Mouse (Mus musculus) stomach, postnatal 0 days (tissue): Measurements from ENCODE around the gene Minos1. TPM values are rescaled to one million over a fixed set of nuclear protein-coding genes. Genes with fewer than 3 reads are reported as not detected.
A peak's percentile ranks its signal among the peaks of the same experiment; 100 is the strongest.

Experiments used
- ATAC-seq: fragments of 200-750 bp; cut with Nextera tagmentation; 2 replicates; pipeline ENCODE4 v1.8.0; 2017; ENCODE audit not compliant: low FRiP score, low TSS enrichment
- DNase-seq: peaks from one replicate; pipeline ENCODE4 v3.0.0-alpha.2; 2016; ENCODE audit warnings: low spot score
- H3K27ac ChIP-seq: fragments of 300-500 bp; sonication (generic); replicated peaks from 2 replicates; pipeline ENCODE4 v1.5.1; 2014; ENCODE audit warnings: mild to moderate bottlenecking, control low read depth
- H3K27me3 ChIP-seq: fragments of 300-500 bp; sonication (generic); 2 replicates; pipeline ENCODE4 v1.6.1; 2014; ENCODE audit warnings: low read length; ENCODE audit not compliant: control insufficient read depth, insufficient read depth
- H3K36me3 ChIP-seq: fragments of 300-500 bp; sonication (generic); 2 replicates; pipeline ENCODE4 v1.6.1; 2014; ENCODE audit warnings: low read length, mixed read lengths; ENCODE audit not compliant: control insufficient read depth, insufficient read depth
- H3K4me1 ChIP-seq: fragments of 300-500 bp; sonication (generic); replicated peaks from 2 replicates; pipeline ENCODE4 v1.6.1; 2014; ENCODE audit warnings: antibody characterized with exemption; ENCODE audit not compliant: control insufficient read depth, insufficient read depth
- H3K4me2 ChIP-seq: fragments of 300-500 bp; sonication (generic); replicated peaks from 2 replicates; pipeline ENCODE4 v1.6.1; 2014; ENCODE audit warnings: low read depth, mild to moderate bottlenecking, control low read depth, moderate library complexity
- H3K4me3 ChIP-seq: fragments of 300-500 bp; sonication (generic); 2 replicates; pipeline ENCODE4 v1.5.1; 2014; ENCODE audit warnings: low read depth, low read length, control low read depth
- H3K9ac ChIP-seq: fragments of 300-500 bp; sonication (generic); 2 replicates; pipeline ENCODE4 v1.6.1; 2014; ENCODE audit warnings: mild to moderate bottlenecking, low read length, control low read depth, mixed read lengths
- H3K9me3 ChIP-seq: fragments of 300-500 bp; sonication (generic); 2 replicates; pipeline ENCODE4 v1.6.1; 2016; ENCODE audit warnings: low read length; ENCODE audit not compliant: control insufficient read depth
- CTCF ChIP-seq: IDR thresholded peaks from 2 replicates; pipeline ENCODE4 v1.5.1; 2016; ENCODE audit warnings: antibody characterized with exemption, low read depth, mild to moderate bottlenecking, moderate library complexity
- EP300 ChIP-seq: optimal IDR thresholded peaks from 2 replicates; pipeline ENCODE3; 2016; ENCODE audit warnings: antibody characterized with exemption
- WGBS: fragments of 180-500 bp; shearing (Covaris S2); extraction: QIAGEN DNeasy Blood & Tissue Kit; methylation state at CpG from one replicate; pipeline ENCODE4 v1.1.7; 2014; 5-methylcytosine and 5-hydroxymethylcytosine counted together
- polyA plus RNA-seq: library from polyadenylated mRNA; unstranded; fragments of >200 nt; fragmentation: Nextera tagmentation; extraction: Ambion mirVana; gene quantifications from 2 replicates; pipeline ENCODE4 v1.2.1, GENCODE M21; 2015

The Minos1 gene
- polyA plus RNA-seq, 1 experiment from 2014 or later: 588 TPM

DNA sequence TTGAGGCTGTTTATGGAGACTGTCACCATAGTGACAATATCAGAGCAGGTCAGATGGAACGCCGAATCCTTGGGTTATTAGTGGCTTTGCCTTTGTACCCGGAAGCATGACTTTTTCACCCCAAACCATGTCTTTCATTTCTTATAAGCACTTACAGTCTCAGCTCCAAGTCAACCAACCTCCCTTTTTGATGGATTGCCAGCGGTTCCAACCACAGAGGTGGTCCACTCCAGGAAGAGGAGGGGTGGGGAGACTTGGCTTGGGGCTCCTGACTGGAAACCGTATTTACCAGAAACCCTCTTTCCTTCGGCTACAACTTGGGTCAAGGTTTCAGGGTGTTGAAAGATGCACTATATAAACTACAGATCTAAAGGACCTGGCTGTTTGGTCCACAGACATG is 45.1 kb upstream of the Minos1 start:
- ATAC-seq: peak; percentile 10; the same call in 1 of the 2 replicates
- no peak for DNase-seq
- 21% methylated on average over 6 of the region's 6 CpGs for WGBS
- H3K4me1 ChIP-seq: no peaks in the 10 kb centered on the region
- H3K27me3 ChIP-seq: no peaks in the 10 kb centered on the region
- H3K9ac ChIP-seq: no peak overlapping the region
- H3K9me3 ChIP-seq: no peaks in the 10 kb centered on the region
- no peaks in the 10 kb centered on the region for H3K36me3 ChIP-seq
- TF ChIP-seq CTCF: no peak
- H3K4me2 ChIP-seq: peak overlapping the region; percentile 32
- H3K4me3 ChIP-seq: no peak overlapping the region
- H3K27ac ChIP-seq: peak overlapping the region; percentile 65

DNA sequence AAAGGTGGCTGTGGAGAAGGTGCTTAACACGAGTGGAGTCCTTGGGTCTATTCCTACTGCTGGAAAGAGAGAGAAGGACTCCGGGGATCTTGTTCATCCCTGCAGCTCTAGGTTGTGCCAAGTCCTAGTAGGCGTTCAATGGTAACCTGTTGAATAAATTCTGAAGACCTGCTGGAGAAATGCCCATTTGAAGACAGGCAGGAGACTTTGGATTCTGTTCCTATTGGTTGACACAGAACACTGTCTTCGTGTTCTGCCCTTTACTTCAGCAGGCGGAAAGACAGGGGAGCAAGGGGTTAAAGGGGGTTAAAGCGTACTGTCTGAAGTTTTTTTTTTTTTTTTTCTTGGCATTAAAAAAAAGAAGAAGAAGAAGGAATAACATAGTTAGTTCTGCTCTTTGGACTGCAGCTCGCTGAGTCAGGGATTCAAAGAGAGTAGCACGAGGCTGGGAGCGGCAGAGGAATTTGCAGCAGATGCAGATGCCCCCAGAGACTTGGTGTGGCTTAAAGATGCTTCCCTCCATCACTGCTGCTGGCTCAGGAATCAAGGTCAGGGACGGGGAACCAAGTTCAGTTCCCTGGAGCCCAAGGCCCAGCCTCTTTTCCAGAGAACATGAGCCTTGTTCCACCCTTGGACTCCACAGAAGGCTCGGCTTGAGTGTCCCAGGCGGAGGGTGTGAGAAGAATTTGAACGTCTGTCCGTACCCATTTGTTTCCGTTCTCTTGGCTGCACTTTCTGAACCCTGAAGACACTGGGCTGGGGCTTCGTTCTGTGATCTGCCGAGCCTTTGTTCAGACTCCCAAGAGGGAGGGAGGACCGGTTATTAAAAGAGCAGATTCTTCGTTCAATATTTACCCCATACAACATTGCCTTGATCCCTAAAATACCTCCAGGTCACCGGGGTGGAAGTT is 44.4 kb upstream of the Minos1 start:
- no peaks in the 10 kb centered on the region for H3K9me3 ChIP-seq
- no peak overlapping the region for H3K4me3 ChIP-seq
- WGBS: 28% methylated on average over 20 of the region's 20 CpGs
- H3K4me2 ChIP-seq: peak overlapping the region; percentile 32
- H3K27ac ChIP-seq: peak overlapping the region; percentile 65
- H3K4me1 ChIP-seq: no peaks in the 10 kb centered on the region
- TF ChIP-seq EP300: no peak
- no peak for TF ChIP-seq CTCF
- no peak for DNase-seq
- peak; percentile 20; the same call in 1 of the 2 replicates for ATAC-seq
- H3K36me3 ChIP-seq: no peaks in the 10 kb centered on the region
- no peak overlapping the region for H3K9ac ChIP-seq
- no peaks in the 10 kb centered on the region for H3K27me3 ChIP-seq

DNA sequence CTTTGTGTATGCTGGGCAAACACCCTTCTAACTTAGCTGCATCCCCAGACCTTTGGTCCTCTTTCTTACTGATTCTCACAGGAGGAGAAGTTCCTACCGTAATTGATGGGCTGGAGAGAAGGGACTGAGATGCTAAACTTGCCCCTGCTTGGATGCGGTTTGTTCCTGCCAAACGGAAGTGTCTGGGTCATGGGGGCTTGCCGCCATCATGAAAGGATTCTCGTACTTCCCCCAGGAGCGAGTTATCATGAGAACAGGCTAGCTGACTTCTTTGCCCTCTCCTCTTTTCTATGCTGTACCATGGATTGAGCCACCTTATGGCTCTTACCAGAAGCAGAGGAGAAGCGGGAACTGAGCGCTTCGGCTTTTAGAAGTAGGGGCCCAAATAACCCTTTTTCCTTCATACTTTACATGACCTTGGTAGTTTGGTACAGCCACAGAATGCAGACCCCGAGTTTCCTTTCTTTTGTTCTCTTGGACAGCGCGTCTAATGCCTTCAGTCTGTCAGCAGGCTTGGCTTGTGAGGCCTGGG is 38.9 kb upstream of the Minos1 start:
- no peak overlapping the region for H3K27ac ChIP-seq
- no peak overlapping the region for H3K4me3 ChIP-seq
- no peak for ATAC-seq

DNA sequence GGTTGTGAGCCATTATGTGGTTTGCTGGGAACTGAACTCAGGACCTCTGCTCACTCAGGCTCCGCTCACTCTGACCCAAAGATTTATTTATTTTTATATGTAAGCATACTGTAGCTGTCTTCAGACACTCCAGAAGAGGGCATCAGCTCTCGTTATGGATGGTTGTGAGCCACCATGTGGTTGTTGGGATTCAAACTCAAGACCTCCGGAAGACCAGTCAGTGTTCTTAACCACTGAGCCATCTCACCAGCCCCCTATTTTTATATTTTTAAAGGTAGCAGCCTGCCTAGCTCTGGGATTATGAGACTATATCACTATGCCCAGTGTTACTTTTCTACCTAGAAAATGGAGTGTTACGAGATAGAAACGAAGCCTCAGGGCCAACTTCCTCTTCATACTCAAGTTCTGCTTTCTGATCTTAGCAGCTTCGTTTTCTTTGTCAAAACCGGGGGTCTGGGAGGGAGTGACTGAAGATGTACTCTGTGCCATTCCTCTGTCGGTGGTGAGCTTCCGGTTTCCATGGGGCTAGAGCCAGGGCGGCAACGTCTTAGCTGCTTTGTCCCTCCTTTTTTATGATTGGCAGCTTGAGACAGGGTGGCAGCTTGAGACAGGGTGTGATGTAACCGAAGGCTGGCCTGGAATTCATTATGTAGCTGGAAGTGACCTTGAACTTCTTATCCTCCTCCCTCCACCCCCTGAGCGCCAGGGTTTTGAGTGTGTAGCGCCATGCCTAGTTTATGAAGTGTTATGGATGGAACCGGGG is 38.3 kb upstream of the Minos1 start:
- WGBS: 72% methylated on average over 15 of the region's 15 CpGs
- no peaks in the 10 kb centered on the region for H3K9me3 ChIP-seq
- H3K36me3 ChIP-seq: no peaks in the 10 kb centered on the region
- H3K9ac ChIP-seq: no peak overlapping the region
- no peaks in the 10 kb centered on the region for H3K27me3 ChIP-seq
- no peak overlapping the region for H3K4me2 ChIP-seq
- H3K27ac ChIP-seq: no peak overlapping the region
- peak; percentile 52; the same call in 1 of the 2 replicates for ATAC-seq
- H3K4me3 ChIP-seq: no peak overlapping the region
- TF ChIP-seq CTCF (peak; percentile 22; the same call in 1 of the 2 replicates), EP300 (no peak)
- no peaks in the 10 kb centered on the region for H3K4me1 ChIP-seq
- no peak for DNase-seq

More for the DNA sequence above, 38.9 kb upstream of the Minos1 start:
- TF ChIP-seq EP300 (no peak), CTCF (no peak)
- WGBS: 85% methylated on average over 12 of the region's 12 CpGs
- no peak overlapping the region for H3K9ac ChIP-seq
- no peaks in the 10 kb centered on the region for H3K9me3 ChIP-seq
- no peaks in the 10 kb centered on the region for H3K4me1 ChIP-seq
- no peaks in the 10 kb centered on the region for H3K36me3 ChIP-seq
- no peak overlapping the region for H3K4me2 ChIP-seq
- no peaks in the 10 kb centered on the region for H3K27me3 ChIP-seq
- DNase-seq: no peak

DNA sequence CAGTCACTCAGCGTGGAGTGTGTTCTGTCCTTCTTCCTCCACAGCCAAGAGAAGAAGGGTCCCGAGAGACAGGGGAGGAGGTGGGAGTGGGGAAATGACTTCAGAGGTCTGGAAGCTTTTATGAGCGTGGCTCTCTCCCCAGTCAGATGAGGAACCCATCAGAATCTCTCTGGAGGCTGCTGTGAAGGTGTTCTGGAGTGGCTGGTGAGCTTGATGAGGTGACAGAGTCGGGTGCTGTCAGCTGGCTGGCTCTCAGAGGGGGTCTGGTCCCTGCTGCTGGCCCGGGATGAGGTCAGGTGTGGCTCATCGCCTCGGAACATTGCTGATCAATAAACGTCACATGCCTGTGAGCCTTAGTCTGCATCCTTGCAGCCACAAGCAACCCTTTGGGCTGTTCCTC is 36.2 kb upstream of the Minos1 start:
- no peak overlapping the region for H3K4me3 ChIP-seq
- no peak for TF ChIP-seq CTCF
- TF ChIP-seq EP300: no peak
- no peak overlapping the region for H3K4me2 ChIP-seq
- H3K9me3 ChIP-seq: no peaks in the 10 kb centered on the region
- DNase-seq: no peak
- no peak overlapping the region for H3K9ac ChIP-seq
- no peak for ATAC-seq
- WGBS: 66% methylated on average over 8 of the region's 8 CpGs
- H3K4me1 ChIP-seq: no peaks in the 10 kb centered on the region
- no peaks in the 10 kb centered on the region for H3K27me3 ChIP-seq
- H3K36me3 ChIP-seq: no peaks in the 10 kb centered on the region
- H3K27ac ChIP-seq: no peak overlapping the region
